In the genomic region with DNA sequence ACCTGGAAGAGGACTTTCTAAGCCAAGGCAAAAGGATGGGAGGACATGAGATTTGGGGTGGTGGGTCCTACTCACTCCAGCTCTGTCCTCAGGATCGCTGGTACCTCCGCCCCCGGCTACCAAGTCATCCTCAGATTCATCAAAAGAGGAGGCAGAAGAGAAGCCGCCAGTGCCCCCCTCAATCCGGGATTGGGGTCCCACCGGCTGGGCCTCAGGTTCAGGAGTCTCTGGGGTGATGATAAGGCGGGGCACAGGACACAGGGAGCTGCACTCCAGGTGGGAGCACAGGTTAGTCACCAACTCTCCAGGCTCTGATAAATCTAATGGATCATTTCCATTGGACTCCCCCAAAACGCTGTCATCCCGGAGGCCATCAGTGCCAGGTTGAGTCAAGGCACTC, we compare ENCODE assay signal across 8 mouse cellular contexts. TPM values are rescaled to one million over a fixed set of nuclear protein-coding genes. Genes with fewer than 3 reads are reported as not detected.
DNase-seq lines count a peak whose midpoint lies in the region; ATAC-seq and TF ChIP-seq lines count a peak whose summit lies in the region.

No protein-coding gene starts in this region.

- no peak for TF ChIP-seq POLR2A in ES-Bruce4 (IDR thresholded peaks at IDR 0.05; ENCODE audit: insufficient read depth, low read length)

- H3K9ac ChIP-seq in heart, embryonic 12.5 days, result peak overlapping the region; percentile 78
- H3K9ac ChIP-seq in ES-Bruce4 (ENCODE audit: low read depth, poor library complexity, severe bottlenecking), result peak overlapping the region; percentile 77
- H3K9ac ChIP-seq in forebrain, embryonic 14.5 days (ENCODE audit: low read length), result peak overlapping the region; percentile 79
- H3K9ac ChIP-seq in liver, embryonic 16.5 days (ENCODE audit: low read depth, low read length), result peak overlapping the region; percentile 4

- H3K9me3 ChIP-seq in heart, embryonic 12.5 days (replicated peaks), result no peaks in the 10 kb centered on the region
- H3K9me3 ChIP-seq in ES-Bruce4 (replicated peaks; ENCODE audit: control insufficient read depth, insufficient read depth, low read length, poor library complexity, severe bottlenecking), result no peaks in the 10 kb centered on the region
- no peaks in the 10 kb centered on the region for H3K9me3 ChIP-seq in forebrain, embryonic 14.5 days (replicated peaks; ENCODE audit: control insufficient read depth, low read length)
- H3K9me3 ChIP-seq in liver, embryonic 16.5 days (replicated peaks; ENCODE audit: control insufficient read depth, low read length), result no peaks in the 10 kb centered on the region

- no peak overlapping the region for H3K27ac ChIP-seq in heart, embryonic 12.5 days (ENCODE audit: poor library complexity, severe bottlenecking)
- H3K27ac ChIP-seq in ES-Bruce4 (ENCODE audit: insufficient read depth, low read length), result no peak overlapping the region
- H3K27ac ChIP-seq in forebrain, embryonic 14.5 days (ENCODE audit: low read depth, low read length), result no peak overlapping the region
- no peak overlapping the region for H3K27ac ChIP-seq in liver, embryonic 16.5 days (ENCODE audit: low read length)

- 34% methylated on average over 9 of the region's 9 CpGs for WGBS in heart, embryonic 12.5 days
- 29% methylated on average over 9 of the region's 9 CpGs for WGBS in forebrain, embryonic 14.5 days
- 39% methylated on average over 9 of the region's 9 CpGs for WGBS in liver, embryonic 16.5 days (ENCODE audit: insufficient replicate concordance)

- no peaks in the 10 kb centered on the region for H3K27me3 ChIP-seq in heart, embryonic 12.5 days (replicated peaks)
- no peaks in the 10 kb centered on the region for H3K27me3 ChIP-seq in ES-Bruce4 (ENCODE audit: control insufficient read depth, insufficient read depth, low read length, poor library complexity, severe bottlenecking)
- no peaks in the 10 kb centered on the region for H3K27me3 ChIP-seq in forebrain, embryonic 14.5 days (replicated peaks; ENCODE audit: control insufficient read depth, insufficient read depth, low read length)
- no peaks in the 10 kb centered on the region for H3K27me3 ChIP-seq in liver, embryonic 16.5 days (ENCODE audit: control insufficient read depth, insufficient read depth, low read depth, low read length)

- ATAC-seq in heart, embryonic 12.5 days (ENCODE audit: insufficient number of reproducible peaks, low FRiP score), result no peak
- ATAC-seq in forebrain, embryonic 14.5 days, result no peak
- ATAC-seq in liver, embryonic 16.5 days (ENCODE audit: low read depth), result no peak

- no peak for TF ChIP-seq CTCF in ES-Bruce4 (IDR thresholded peaks at IDR 0.05; ENCODE audit: low read depth, low read length)

- TF ChIP-seq EP300 in ES-Bruce4 (IDR thresholded peaks at IDR 0.05; ENCODE audit: insufficient read depth, low read depth, low read length), result no peak

- peaks cover 40% of the 10 kb centered on the region for H3K4me1 ChIP-seq in heart, embryonic 12.5 days (replicated peaks)
- H3K4me1 ChIP-seq in ES-Bruce4 (ENCODE audit: control insufficient read depth, insufficient read depth, low read length), result peaks cover 7% of the 10 kb centered on the region
- H3K4me1 ChIP-seq in forebrain, embryonic 14.5 days (ENCODE audit: control insufficient read depth, insufficient read depth, low read length), result peaks cover 37% of the 10 kb centered on the region
- peaks cover 52% of the 10 kb centered on the region for H3K4me1 ChIP-seq in liver, embryonic 16.5 days (ENCODE audit: control insufficient read depth, low read depth, low read length)

- peak overlapping the region; percentile 68 for H3K4me3 ChIP-seq in heart, embryonic 12.5 days
- H3K4me3 ChIP-seq in ES-Bruce4 (ENCODE audit: low read depth, low read length), result peak overlapping the region; percentile 73
- peak overlapping the region; percentile 66 for H3K4me3 ChIP-seq in forebrain, embryonic 14.5 days (ENCODE audit: low read depth, low read length)
- peak overlapping the region; percentile 92 for H3K4me3 ChIP-seq in liver, embryonic 16.5 days (ENCODE audit: low read depth, low read length)

- H3K4me2 ChIP-seq in heart, embryonic 12.5 days, result peak overlapping the region; percentile 76
- H3K4me2 ChIP-seq in forebrain, embryonic 14.5 days (ENCODE audit: low read length), result peak overlapping the region; percentile 92
- H3K4me2 ChIP-seq in liver, embryonic 16.5 days (ENCODE audit: low read depth, low read length), result peak overlapping the region; percentile 91

- intact Hi-C loops in heart, postnatal 14 days (cut with DNase I), result no loop called here

- 0 out of 2 replicates have a peak, but pooled peaks cover 6% of the 10 kb centered on the region for H3K36me3 ChIP-seq in heart, embryonic 12.5 days
- H3K36me3 ChIP-seq in ES-Bruce4 (ENCODE audit: control insufficient read depth, insufficient read depth, low read length, poor library complexity, severe bottlenecking), result no peaks in the 10 kb centered on the region
- no peaks in the 10 kb centered on the region for H3K36me3 ChIP-seq in forebrain, embryonic 14.5 days (ENCODE audit: control insufficient read depth, insufficient read depth, low read length)
- H3K36me3 ChIP-seq in liver, embryonic 16.5 days (ENCODE audit: control insufficient read depth, insufficient read depth), result no peaks in the 10 kb centered on the region

- no peak for DNase-seq in heart, postnatal 14 days
- no peak for DNase-seq in forebrain, embryonic 14.5 days (ENCODE audit: low spot score)
- DNase-seq in ovary, postnatal 36 days (ENCODE audit: low spot score), result no peak
- DNase-seq in urinary bladder, postnatal 4 days (ENCODE audit: low spot score in 2 of 2), result no peak
- no peak for DNase-seq in embryo, embryonic 10 days (ENCODE audit: low spot score)

RNA-seq across cellular contexts. Expression of gene Itpkc, which starts 1.2 kb away (rescaled TPM):
- polyA plus RNA-seq in heart, embryonic 12.5 days (2016; fragmentation: Nextera tagmentation; extraction: Ambion mirVana), result 3.1 and 3.4 TPM in 2 replicates
- 1 to 10 TPM; 4.5 to 5.5 TPM for total RNA-seq in heart, postnatal 14 days (2021)
- polyA plus RNA-seq in ES-Bruce4 (2011; ENCODE audit: insufficient read depth, insufficient read length, low read depth, missing spikeins), result 10.7 and 11.3 TPM in 2 replicates
- polyA plus RNA-seq in forebrain, embryonic 14.5 days (2014; fragmentation: Nextera tagmentation; extraction: Ambion mirVana), result 4.4 and 6.5 TPM in 2 replicates
- polyA plus RNA-seq in liver, embryonic 16.5 days (2015; fragmentation: Nextera tagmentation; extraction: Ambion mirVana), result 1.6 and 2.0 TPM in 2 replicates

RNA-seq across cellular contexts. Expression of gene Coq8b, which starts 5.5 kb away (rescaled TPM):
- 11.4 and 11.5 TPM in 2 replicates for polyA plus RNA-seq in heart, embryonic 12.5 days (2016; fragmentation: Nextera tagmentation; extraction: Ambion mirVana)
- total RNA-seq in heart, postnatal 14 days (2021), result 1 to 10 TPM; 7.0 to 8.8 TPM
- 7.8 and 10.9 TPM in 2 replicates for polyA plus RNA-seq in ES-Bruce4 (2011; ENCODE audit: insufficient read depth, insufficient read length, low read depth, missing spikeins)
- 21.1 and 22.9 TPM in 2 replicates for polyA plus RNA-seq in forebrain, embryonic 14.5 days (2014; fragmentation: Nextera tagmentation; extraction: Ambion mirVana)
- polyA plus RNA-seq in liver, embryonic 16.5 days (2015; fragmentation: Nextera tagmentation; extraction: Ambion mirVana), result 26.6 and 32.3 TPM in 2 replicates

RNA-seq across cellular contexts. Expression of gene Numbl, which starts 31.0 kb away (rescaled TPM):
- 11.1 and 11.6 TPM in 2 replicates for polyA plus RNA-seq in heart, embryonic 12.5 days (2016; fragmentation: Nextera tagmentation; extraction: Ambion mirVana)
- 1 to 10 TPM; 7.9 to 8.5 TPM for total RNA-seq in heart, postnatal 14 days (2021)
- polyA plus RNA-seq in ES-Bruce4 (2011; ENCODE audit: insufficient read depth, insufficient read length, low read depth, missing spikeins), result 32.9 and 38.5 TPM in 2 replicates
- 22.9 and 28.6 TPM in 2 replicates for polyA plus RNA-seq in forebrain, embryonic 14.5 days (2014; fragmentation: Nextera tagmentation; extraction: Ambion mirVana)
- polyA plus RNA-seq in liver, embryonic 16.5 days (2015; fragmentation: Nextera tagmentation; extraction: Ambion mirVana), result 1.2 and 1.9 TPM in 2 replicates

RNA-seq across cellular contexts. Expression of gene Snrpa, which starts 31.2 kb away (rescaled TPM):
- 155 and 167 TPM in 2 replicates for polyA plus RNA-seq in heart, embryonic 12.5 days (2016; fragmentation: Nextera tagmentation; extraction: Ambion mirVana)
- 10 to 100 TPM; 38.9 to 47.7 TPM for total RNA-seq in heart, postnatal 14 days (2021)
- polyA plus RNA-seq in ES-Bruce4 (2011; ENCODE audit: insufficient read depth, insufficient read length, low read depth, missing spikeins), result 228 and 239 TPM in 2 replicates
- polyA plus RNA-seq in forebrain, embryonic 14.5 days (2014; fragmentation: Nextera tagmentation; extraction: Ambion mirVana), result 264 and 273 TPM in 2 replicates
- polyA plus RNA-seq in liver, embryonic 16.5 days (2015; fragmentation: Nextera tagmentation; extraction: Ambion mirVana), result 74.7 and 75.5 TPM in 2 replicates

RNA-seq across cellular contexts. Expression of gene BC024978, which starts 31.7 kb away (rescaled TPM):
- polyA plus RNA-seq in heart, embryonic 12.5 days (2016; fragmentation: Nextera tagmentation; extraction: Ambion mirVana), result 2.9 and 3.2 TPM in 2 replicates
- 10 to 100 TPM; 12.3 to 12.5 TPM for total RNA-seq in heart, postnatal 14 days (2021)
- polyA plus RNA-seq in ES-Bruce4 (2011; ENCODE audit: insufficient read depth, insufficient read length, low read depth, missing spikeins), result 10.9 and 12.6 TPM in 2 replicates
- 2.8 and 3.2 TPM in 2 replicates for polyA plus RNA-seq in forebrain, embryonic 14.5 days (2014; fragmentation: Nextera tagmentation; extraction: Ambion mirVana)
- polyA plus RNA-seq in liver, embryonic 16.5 days (2015; fragmentation: Nextera tagmentation; extraction: Ambion mirVana), result 0.62 and 0.87 TPM in 2 replicates

Comparison
In these comparisons a context has a peak if more than half of its experiments do, and no peak if none do; other contexts are left out.
1. H3K9ac ChIP-seq: peak in every context shown above with its lines; median percentile 79 in forebrain, embryonic 14.5 days; 78 in heart, embryonic 12.5 days; 77 in ES-Bruce4; 4 in liver, embryonic 16.5 days.